Mouse (Mus musculus): ENCODE results near the gene Nek7. TPM values are rescaled to one million over a fixed set of nuclear protein-coding genes. Genes with fewer than 3 reads are reported as not detected.

The Nek7 gene
- polyA plus RNA-seq, 1 experiment from 2014 or later: 47.8 TPM

DNA sequence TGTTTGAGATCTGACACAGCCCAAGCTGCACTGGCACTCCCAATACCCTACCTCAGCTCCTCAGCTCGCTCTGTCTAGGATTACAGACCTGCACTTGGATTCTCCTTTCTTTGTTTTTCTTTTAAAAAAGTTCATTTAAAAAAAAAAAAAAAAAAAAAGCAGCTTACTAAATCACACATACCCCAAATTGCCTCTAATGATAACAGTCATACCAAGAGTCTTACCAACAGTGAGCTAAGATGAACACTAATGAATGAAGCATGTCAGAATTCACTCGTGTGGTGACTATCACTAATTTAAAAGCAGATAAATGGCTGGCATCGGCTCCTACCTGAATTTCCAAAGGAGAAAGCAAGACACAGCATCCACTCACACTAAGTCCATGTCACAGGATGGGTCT lies 4.6 kb downstream of the Nek7 start:
- Histone ChIP-seq H3K36me3 (ENCODE audit: control insufficient read depth, insufficient read depth) (no peaks in the 10 kb centered on the region), H3K4me2 (ENCODE audit: low read depth, low read length) (no peak overlapping the region), H3K27ac (ENCODE audit: low read length) (no peak overlapping the region), H3K4me3 (ENCODE audit: low read length) (no peak overlapping the region), H3K4me1 (ENCODE audit: control insufficient read depth, insufficient read depth, low read length) (peaks cover 24% of the 10 kb centered on the region), H3K9me3 (replicated peaks; ENCODE audit: control insufficient read depth, low read length) (no peaks in the 10 kb centered on the region), H3K9ac (ENCODE audit: low read length) (0 out of 2 replicates have a peak overlapping the region, but pooled peaks have one; percentile 7), H3K27me3 (ENCODE audit: control insufficient read depth, insufficient read depth, low read length) (no peaks in the 10 kb centered on the region)
- no peak for ATAC-seq (replicated peaks; ENCODE audit: extremely low read depth, insufficient read depth, low FRiP score)
- 75% methylated on average over 3 of the region's 3 CpGs for WGBS

DNA sequence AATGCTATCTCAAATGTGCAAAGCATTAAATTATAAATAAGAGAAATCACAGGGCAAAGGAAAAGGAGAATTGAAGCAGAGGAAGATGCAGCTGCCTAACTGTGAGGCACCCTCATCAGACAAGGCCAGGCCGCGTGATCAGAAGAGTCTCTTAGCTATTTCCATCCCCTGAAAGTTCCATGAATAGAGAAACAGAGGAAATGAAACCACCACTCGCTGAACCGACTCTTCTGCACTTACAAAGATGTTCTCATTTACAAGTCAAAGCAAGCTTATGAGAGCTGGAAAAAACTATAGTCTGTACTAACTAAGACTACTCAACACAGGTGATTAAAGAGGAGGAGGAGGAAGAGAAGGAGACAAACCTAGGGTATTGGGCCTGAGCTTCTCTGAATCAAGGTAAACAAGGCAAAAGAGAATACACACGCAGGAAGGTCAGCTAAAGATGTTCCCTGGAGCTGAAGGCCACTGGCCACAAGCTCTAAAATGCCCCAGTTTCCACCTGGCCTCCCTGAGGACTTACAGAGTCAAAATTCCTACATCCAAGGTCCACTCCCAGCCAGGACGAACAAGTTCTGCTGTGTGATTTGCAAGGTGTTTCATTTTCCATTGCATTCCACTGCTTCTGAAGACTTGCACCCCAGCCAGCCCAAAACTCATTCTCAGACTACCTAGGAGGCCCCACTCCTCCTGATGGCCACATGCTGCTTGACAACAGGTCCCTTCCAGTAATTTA lies 5.2 kb downstream of the Nek7 start:
- Histone ChIP-seq H3K9ac (ENCODE audit: low read length) (no peak overlapping the region), H3K4me1 (ENCODE audit: control insufficient read depth, insufficient read depth, low read length) (peaks cover 24% of the 10 kb centered on the region), H3K4me2 (ENCODE audit: low read depth, low read length) (no peak overlapping the region), H3K27me3 (ENCODE audit: control insufficient read depth, insufficient read depth, low read length) (no peaks in the 10 kb centered on the region), H3K36me3 (ENCODE audit: control insufficient read depth, insufficient read depth) (no peaks in the 10 kb centered on the region), H3K4me3 (ENCODE audit: low read length) (no peak overlapping the region), H3K27ac (ENCODE audit: low read length) (no peak overlapping the region; the same call in 1 of the 2 replicates), H3K9me3 (replicated peaks; ENCODE audit: control insufficient read depth, low read length) (no peaks in the 10 kb centered on the region)
- ATAC-seq (replicated peaks; ENCODE audit: extremely low read depth, insufficient read depth, low FRiP score): no peak
- WGBS: 61% methylated on average over 6 of the region's 6 CpGs

DNA sequence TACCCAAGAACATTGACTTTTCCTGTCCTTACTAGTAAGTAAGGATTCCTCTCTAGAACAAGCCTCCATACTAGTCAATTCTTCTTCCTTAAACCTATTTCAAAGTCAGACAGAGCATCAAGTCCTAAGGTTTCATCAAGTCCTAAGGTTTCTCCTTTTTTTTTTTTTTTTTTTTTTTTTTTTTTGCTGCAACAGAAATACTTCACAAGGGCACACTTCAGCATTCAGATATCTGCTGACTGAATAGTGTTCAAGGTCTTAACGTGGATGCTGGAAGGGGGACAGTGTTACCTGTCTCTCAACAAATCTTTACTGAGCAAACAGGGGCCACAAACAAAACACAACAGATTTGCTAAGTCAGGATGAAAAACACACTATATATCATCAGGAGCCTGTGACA lies 7.8 kb downstream of the Nek7 start:
- 56% methylated on average over 1 of the region's 1 CpGs for WGBS
- Histone ChIP-seq H3K9me3 (replicated peaks; ENCODE audit: control insufficient read depth, low read length) (no peaks in the 10 kb centered on the region), H3K4me2 (ENCODE audit: low read depth, low read length) (no peak overlapping the region), H3K9ac (ENCODE audit: low read length) (no peak overlapping the region), H3K27me3 (ENCODE audit: control insufficient read depth, insufficient read depth, low read length) (no peaks in the 10 kb centered on the region), H3K36me3 (ENCODE audit: control insufficient read depth, insufficient read depth) (no peaks in the 10 kb centered on the region), H3K4me1 (ENCODE audit: control insufficient read depth, insufficient read depth, low read length) (peaks cover 35% of the 10 kb centered on the region), H3K27ac (ENCODE audit: low read length) (no peak overlapping the region), H3K4me3 (ENCODE audit: low read length) (no peak overlapping the region)
- no peak for ATAC-seq (replicated peaks; ENCODE audit: extremely low read depth, insufficient read depth, low FRiP score)

DNA sequence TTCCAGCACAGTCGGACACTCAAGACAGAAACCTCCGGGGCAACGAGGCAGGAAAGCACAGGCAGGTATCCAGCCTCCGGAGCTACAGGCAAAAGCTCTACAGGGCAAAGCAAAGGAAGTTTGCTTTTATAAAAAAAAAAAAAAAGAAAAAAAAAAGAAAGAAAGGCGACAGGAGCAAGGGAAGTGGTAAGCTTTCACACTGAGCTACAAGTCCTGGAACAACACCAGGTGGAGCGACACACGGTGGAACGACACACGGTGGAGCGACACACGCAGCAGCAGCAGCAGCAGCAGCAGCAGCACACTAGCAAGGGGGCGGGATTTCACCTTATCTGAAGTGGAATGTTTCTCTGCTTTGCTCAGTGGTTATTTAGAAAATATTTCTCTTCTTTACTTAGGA lies 10.8 kb downstream of the Nek7 start:
- peaks cover 17% of the 10 kb centered on the region for H3K4me1 ChIP-seq (ENCODE audit: control insufficient read depth, insufficient read depth, low read length)
- ATAC-seq (replicated peaks; ENCODE audit: extremely low read depth, insufficient read depth, low FRiP score): no peak; the same call in 1 of the 2 replicates
- H3K4me2 ChIP-seq (ENCODE audit: low read depth, low read length): peak overlapping the region; percentile 61
- H3K27me3 ChIP-seq (ENCODE audit: control insufficient read depth, insufficient read depth, low read length): no peaks in the 10 kb centered on the region
- WGBS: 36% methylated on average over 12 of the region's 12 CpGs
- no peaks in the 10 kb centered on the region for H3K36me3 ChIP-seq (ENCODE audit: control insufficient read depth, insufficient read depth)
- H3K27ac ChIP-seq (ENCODE audit: low read length): peak overlapping the region; percentile 69
- no peaks in the 10 kb centered on the region for H3K9me3 ChIP-seq (replicated peaks; ENCODE audit: control insufficient read depth, low read length)
- H3K9ac ChIP-seq (ENCODE audit: low read length): no peak overlapping the region
- H3K4me3 ChIP-seq (ENCODE audit: low read length): peak overlapping the region; percentile 35

DNA sequence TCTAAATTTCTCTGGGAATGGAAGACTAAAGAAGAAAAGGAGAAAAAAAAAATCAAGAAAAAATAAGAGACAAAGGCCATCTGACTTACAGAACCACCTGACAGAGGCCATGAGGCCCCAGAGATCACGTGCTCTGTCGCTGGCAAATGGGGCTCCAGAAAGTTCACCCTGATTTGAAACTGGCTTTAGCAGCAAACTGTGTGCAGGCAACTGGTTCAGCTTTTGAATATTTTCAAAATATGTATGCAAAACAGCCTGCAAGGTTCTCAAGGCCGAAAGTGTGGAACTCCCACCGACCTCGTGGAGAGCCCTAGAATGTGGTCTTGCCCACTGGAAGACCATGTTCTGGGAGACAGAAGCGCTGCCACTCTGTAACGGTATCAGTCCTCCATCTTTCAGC lies 11.6 kb downstream of the Nek7 start:
- peak overlapping the region; percentile 69 for H3K27ac ChIP-seq (ENCODE audit: low read length)
- ATAC-seq (replicated peaks; ENCODE audit: extremely low read depth, insufficient read depth, low FRiP score): no peak
- H3K27me3 ChIP-seq (ENCODE audit: control insufficient read depth, insufficient read depth, low read length): no peaks in the 10 kb centered on the region
- no peaks in the 10 kb centered on the region for H3K9me3 ChIP-seq (replicated peaks; ENCODE audit: control insufficient read depth, low read length)
- WGBS: 87% methylated on average over 7 of the region's 7 CpGs
- H3K4me3 ChIP-seq (ENCODE audit: low read length): no peak overlapping the region
- H3K4me1 ChIP-seq (ENCODE audit: control insufficient read depth, insufficient read depth, low read length): peaks cover 17% of the 10 kb centered on the region
- no peak overlapping the region for H3K9ac ChIP-seq (ENCODE audit: low read length)
- no peaks in the 10 kb centered on the region for H3K36me3 ChIP-seq (ENCODE audit: control insufficient read depth, insufficient read depth)
- H3K4me2 ChIP-seq (ENCODE audit: low read depth, low read length): peak overlapping the region; percentile 61

DNA sequence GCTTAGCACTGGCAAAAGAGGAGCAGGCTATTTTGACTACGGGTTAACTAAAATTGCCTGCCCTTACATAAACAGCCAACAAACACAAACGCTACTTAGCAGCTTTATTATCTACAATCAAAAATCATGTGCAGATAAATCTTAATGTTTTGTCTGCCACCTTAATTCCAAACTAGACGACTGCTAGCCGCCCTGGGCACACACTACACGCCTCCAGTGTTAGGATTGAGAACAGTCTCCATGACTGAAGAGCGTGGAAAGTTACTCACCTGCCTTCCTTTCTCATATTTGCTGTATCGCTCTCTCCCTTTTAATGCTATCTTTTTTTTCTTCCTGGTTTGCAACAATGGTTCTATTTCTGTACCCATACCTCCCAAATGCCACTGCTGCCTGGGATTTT lies 12.1 kb downstream of the Nek7 start:
- ATAC-seq (replicated peaks; ENCODE audit: extremely low read depth, insufficient read depth, low FRiP score): no peak
- Histone ChIP-seq H3K9me3 (replicated peaks; ENCODE audit: control insufficient read depth, low read length) (no peaks in the 10 kb centered on the region), H3K36me3 (ENCODE audit: control insufficient read depth, insufficient read depth) (no peaks in the 10 kb centered on the region), H3K27me3 (ENCODE audit: control insufficient read depth, insufficient read depth, low read length) (no peaks in the 10 kb centered on the region), H3K4me2 (ENCODE audit: low read depth, low read length) (peak overlapping the region; percentile 43), H3K9ac (ENCODE audit: low read length) (peak overlapping the region; percentile 30; the same call in 1 of the 2 replicates), H3K4me3 (ENCODE audit: low read length) (no peak overlapping the region), H3K27ac (ENCODE audit: low read length) (peak overlapping the region; percentile 69), H3K4me1 (ENCODE audit: control insufficient read depth, insufficient read depth, low read length) (peaks cover 17% of the 10 kb centered on the region)
- WGBS: 57% methylated on average over 7 of the region's 7 CpGs

DNA sequence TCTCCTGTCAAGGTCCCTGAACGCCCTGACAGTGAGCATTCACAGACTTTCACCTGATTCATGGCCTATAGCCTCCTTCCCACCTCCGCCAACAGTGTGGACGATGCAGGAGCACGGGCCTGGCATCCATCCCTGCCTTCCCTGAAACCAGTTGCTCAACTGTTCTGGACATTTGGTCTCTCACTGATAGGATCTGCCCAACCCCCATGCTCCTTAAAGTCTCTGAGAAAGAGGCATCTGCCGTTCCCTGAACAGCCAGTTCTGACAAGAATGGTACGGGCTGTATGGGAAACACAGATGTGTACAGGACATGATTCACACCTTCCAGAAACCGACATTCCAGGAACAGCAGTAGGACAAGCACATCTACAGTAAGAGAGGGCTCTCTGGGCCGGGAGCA lies 13.2 kb downstream of the Nek7 start:
- no peaks in the 10 kb centered on the region for H3K9me3 ChIP-seq (replicated peaks; ENCODE audit: control insufficient read depth, low read length)
- no peaks in the 10 kb centered on the region for H3K36me3 ChIP-seq (ENCODE audit: control insufficient read depth, insufficient read depth)
- WGBS: 54% methylated on average over 8 of the region's 8 CpGs
- H3K9ac ChIP-seq (ENCODE audit: low read length): no peak overlapping the region
- H3K4me3 ChIP-seq (ENCODE audit: low read length): no peak overlapping the region
- no peak overlapping the region for H3K27ac ChIP-seq (ENCODE audit: low read length)
- peaks cover 17% of the 10 kb centered on the region for H3K4me1 ChIP-seq (ENCODE audit: control insufficient read depth, insufficient read depth, low read length)
- H3K27me3 ChIP-seq (ENCODE audit: control insufficient read depth, insufficient read depth, low read length): no peaks in the 10 kb centered on the region
- no peak overlapping the region for H3K4me2 ChIP-seq (ENCODE audit: low read depth, low read length)
- ATAC-seq (replicated peaks; ENCODE audit: extremely low read depth, insufficient read depth, low FRiP score): no peak

DNA sequence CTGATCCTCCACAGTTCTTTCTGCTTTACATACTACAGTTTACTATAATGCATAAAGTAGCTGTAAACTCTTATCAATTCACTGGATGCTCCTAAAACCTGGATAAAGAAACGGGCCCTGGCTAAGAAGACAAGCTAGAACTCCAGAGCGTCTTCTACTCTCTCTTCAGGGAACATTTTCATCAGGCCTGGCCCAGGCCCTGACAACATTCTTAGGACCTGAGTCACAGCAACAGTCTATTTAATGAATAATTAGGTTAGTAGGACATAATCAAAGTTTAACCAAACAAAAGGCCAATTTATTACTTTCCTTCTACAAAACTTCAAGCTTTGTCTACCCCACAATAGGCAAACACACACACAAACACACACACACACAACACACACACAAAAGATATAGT lies 15.2 kb downstream of the Nek7 start:
- Histone ChIP-seq H3K36me3 (ENCODE audit: control insufficient read depth, insufficient read depth) (no peaks in the 10 kb centered on the region), H3K4me1 (ENCODE audit: control insufficient read depth, insufficient read depth, low read length) (peaks cover 17% of the 10 kb centered on the region), H3K4me3 (ENCODE audit: low read length) (no peak overlapping the region), H3K27ac (ENCODE audit: low read length) (no peak overlapping the region), H3K9ac (ENCODE audit: low read length) (no peak overlapping the region), H3K4me2 (ENCODE audit: low read depth, low read length) (no peak overlapping the region), H3K9me3 (replicated peaks; ENCODE audit: control insufficient read depth, low read length) (no peaks in the 10 kb centered on the region), H3K27me3 (ENCODE audit: control insufficient read depth, insufficient read depth, low read length) (no peaks in the 10 kb centered on the region)
- WGBS: 51% methylated on average over 2 of the region's 2 CpGs
- no peak for ATAC-seq (replicated peaks; ENCODE audit: extremely low read depth, insufficient read depth, low FRiP score)

DNA sequence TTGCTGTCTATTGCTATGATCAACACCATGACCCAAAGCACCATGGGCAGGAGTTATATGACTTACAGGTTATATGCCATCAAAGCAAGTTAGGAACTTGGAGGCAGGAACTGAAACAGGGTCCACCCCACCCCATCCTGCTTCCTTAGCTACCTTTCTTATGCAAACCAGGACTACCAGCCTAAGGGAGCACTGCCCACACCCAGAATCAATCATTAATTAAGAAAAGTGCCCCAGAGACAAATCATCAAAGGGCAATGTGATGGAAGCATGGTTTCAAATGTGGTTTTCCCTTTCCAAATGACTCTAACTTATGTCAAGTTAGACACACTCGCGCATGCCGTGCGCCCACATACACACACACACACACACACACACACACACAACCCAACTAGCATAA lies 16.0 kb downstream of the Nek7 start:
- Histone ChIP-seq H3K27me3 (ENCODE audit: control insufficient read depth, insufficient read depth, low read length) (no peaks in the 10 kb centered on the region), H3K36me3 (ENCODE audit: control insufficient read depth, insufficient read depth) (no peaks in the 10 kb centered on the region), H3K9ac (ENCODE audit: low read length) (no peak overlapping the region), H3K27ac (ENCODE audit: low read length) (no peak overlapping the region), H3K9me3 (replicated peaks; ENCODE audit: control insufficient read depth, low read length) (no peaks in the 10 kb centered on the region), H3K4me3 (ENCODE audit: low read length) (no peak overlapping the region), H3K4me2 (ENCODE audit: low read depth, low read length) (no peak overlapping the region), H3K4me1 (ENCODE audit: control insufficient read depth, insufficient read depth, low read length) (peaks cover 16% of the 10 kb centered on the region)
- no peak for ATAC-seq (replicated peaks; ENCODE audit: extremely low read depth, insufficient read depth, low FRiP score)
- WGBS: 92% methylated on average over 4 of the region's 4 CpGs

Data from heart, embryonic 16.5 days (tissue).